Mouse (Mus musculus) heart, postnatal 0 days (tissue): ENCODE measurements around the gene Cgrrf1.

Experiments used
- CTCF ChIP-seq: IDR thresholded peaks from 2 replicates; pipeline ENCODE4 v1.5.1; 2016; ENCODE audit warnings: antibody characterized with exemption, control low read depth, low read depth
- EP300 ChIP-seq: IDR thresholded peaks from 2 replicates; pipeline ENCODE4 v1.6.1; 2016; ENCODE audit warnings: antibody characterized with exemption, low read depth

DNA sequence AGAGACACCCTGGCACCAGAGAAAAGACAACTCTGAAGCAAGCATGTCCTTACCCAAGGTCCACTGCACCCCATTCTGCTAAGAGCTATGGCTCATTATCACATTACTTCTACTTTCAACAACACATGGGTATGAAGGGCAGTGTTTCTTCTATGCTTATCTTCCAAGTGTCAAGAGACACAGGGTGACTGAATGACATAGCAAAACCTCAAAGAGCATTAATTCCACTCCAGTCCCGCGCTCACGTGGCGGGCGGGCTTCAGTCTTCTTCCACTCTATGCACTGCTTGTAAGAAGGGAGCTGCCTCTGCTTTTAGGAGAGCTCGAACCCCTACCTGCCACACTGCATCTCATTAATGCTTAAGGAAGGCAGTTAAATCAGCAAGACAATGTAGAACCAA lies 16.3 kb upstream of the Cgrrf1 start:
- no peak for TF ChIP-seq CTCF
- no peak for TF ChIP-seq EP300
